Comparison of ENCODE assay signal across 9 mouse cellular contexts in the genomic region with DNA sequence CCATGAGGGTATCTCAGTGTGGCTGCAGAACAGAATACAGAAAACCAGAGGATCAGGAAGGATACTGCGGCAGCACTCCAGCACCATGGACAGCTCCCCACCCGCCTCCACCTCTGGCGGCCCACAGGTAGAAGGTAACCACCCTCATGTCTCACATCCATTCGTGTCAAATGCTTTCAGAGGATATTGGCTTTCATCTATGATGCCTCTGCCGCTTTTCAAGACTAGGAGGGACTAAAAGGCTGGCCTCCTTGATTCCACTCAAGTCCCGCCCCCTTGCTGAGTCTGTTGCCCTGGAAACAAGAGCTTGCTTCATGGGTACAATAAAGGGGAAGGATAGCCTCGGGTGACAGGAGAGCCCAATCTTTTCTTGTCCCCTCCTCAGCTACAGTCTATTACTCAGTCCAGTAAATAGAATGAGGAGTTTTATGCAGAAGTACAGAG. TPM values are rescaled to one million over a fixed set of nuclear protein-coding genes. Genes with fewer than 3 reads are reported as not detected.
DNase-seq lines count a peak whose midpoint lies in the region; ATAC-seq lines count a peak whose summit lies in the region.
"Had no signal": no experiment of that assay in that cellular context is flagged by ENCODE, and none has a peak within 500 bp of the region (broad histone marks: within the 10 kb centered on the region; RNA-seq: fewer than 3 reads in every experiment).

No protein-coding gene starts in this region.

- H3K9me3 ChIP-seq in hindbrain, embryonic 14.5 days (ENCODE audit: control insufficient read depth, low read length): no peaks in the 10 kb centered on the region
- H3K9me3 ChIP-seq: embryonic facial prominence, embryonic 13.5 days had no signal

- H3K9ac ChIP-seq in hindbrain, embryonic 14.5 days: no peak overlapping the region; the same call in 1 of the 2 replicates
- H3K9ac ChIP-seq: embryonic facial prominence, embryonic 13.5 days had no signal

- WGBS in hindbrain, embryonic 14.5 days: 7% methylated on average over 7 of the region's 7 CpGs

- no peaks in the 10 kb centered on the region for H3K27me3 ChIP-seq in hindbrain, embryonic 14.5 days (ENCODE audit: control insufficient read depth, insufficient read depth, low read length)
- H3K27me3 ChIP-seq: embryonic facial prominence, embryonic 13.5 days had no signal

- H3K4me1 ChIP-seq in hindbrain, embryonic 14.5 days (replicated peaks; ENCODE audit: control insufficient read depth, insufficient read depth, low read length): peaks cover 31% of the 10 kb centered on the region
- H3K4me1 ChIP-seq: embryonic facial prominence, embryonic 13.5 days had no signal

- H3K27ac ChIP-seq in hindbrain, embryonic 14.5 days: peak overlapping the region; percentile 84
- H3K27ac ChIP-seq: embryonic facial prominence, embryonic 13.5 days had no signal

- peak overlapping the region; percentile 6; the same call in 1 of the 2 replicates for H3K4me2 ChIP-seq in hindbrain, embryonic 14.5 days (replicated peaks)
- H3K4me2 ChIP-seq: embryonic facial prominence, embryonic 13.5 days had no signal

- no peak for ATAC-seq in CD4-positive, CD25-positive, alpha-beta regulatory T cell, adult 4 months
- ATAC-seq in hindbrain, embryonic 14.5 days (ENCODE audit: low FRiP score): peak; percentile 60

- no peak overlapping the region for H3K4me3 ChIP-seq in hindbrain, embryonic 14.5 days (replicated peaks; ENCODE audit: low read length)
- H3K4me3 ChIP-seq: embryonic facial prominence, embryonic 13.5 days had no signal

- no peaks in the 10 kb centered on the region for H3K36me3 ChIP-seq in hindbrain, embryonic 14.5 days (replicated peaks; ENCODE audit: control insufficient read depth, insufficient read depth)
- H3K36me3 ChIP-seq: embryonic facial prominence, embryonic 13.5 days had no signal

- peak; percentile 19 for DNase-seq in CD4-positive, CD25-positive, alpha-beta regulatory T cell, adult 2 months (ENCODE audit: low read depth, low spot score)
- DNase-seq in urinary bladder, postnatal 25 days (ENCODE audit: low spot score): peak; percentile 36
- no peak for DNase-seq in urinary bladder, postnatal 10 days (ENCODE audit: low spot score)
- DNase-seq in hindbrain, embryonic 14.5 days (ENCODE audit: low spot score): peak; percentile 72
- DNase-seq in lung, postnatal 14 days: peak; percentile 55
- DNase-seq in right cerebral cortex, adult 2 months (ENCODE audit: low spot score in 2 of 2): peak; percentile 55 to 56
- DNase-seq in cerebellum, postnatal 36 days: no peak

RNA-seq across cellular contexts. Expression of a gene that starts 37.8 kb away (rescaled TPM):
- not detected for polyA plus RNA-seq in CD4-positive, CD25-positive, alpha-beta regulatory T cell, adult 4 months (2017; shearing (Covaris generic))
- 1.2 and 2.0 TPM in 2 replicates for polyA plus RNA-seq in hindbrain, embryonic 14.5 days (2014; fragmentation: Nextera tagmentation; extraction: Ambion mirVana)

Comparison
In these comparisons a context has a peak if more than half of its experiments do, and no peak if none do; other contexts are left out.
1. DNase-seq: peak in CD4-positive, CD25-positive, alpha-beta regulatory T cell, adult 2 months (single experiment), urinary bladder, postnatal 25 days (single experiment), hindbrain, embryonic 14.5 days (single experiment), lung, postnatal 14 days (single experiment) and right cerebral cortex, adult 2 months (2 of 2); none in urinary bladder, postnatal 10 days (single experiment) and cerebellum, postnatal 36 days (0 of 2).